Mouse (Mus musculus) left cerebral cortex, postnatal 25 days (tissue): Measurements from ENCODE around the gene Rhob. TPM values are rescaled to one million over a fixed set of nuclear protein-coding genes. Genes with fewer than 3 reads are reported as not detected.
"Not testable (repeated sequence)": the region's sequence is repeated elsewhere in the genome, so short reads cannot be mapped to it uniquely, and the experiment has no call there.

Experiments used
- DNase-seq, 2 experiments: peaks; one replicate each; pipeline ENCODE4 v3.0.0; 2022; ENCODE audit warnings: low spot score in 2 of 2, mixed read lengths in 1 of 2
- intact Hi-C: fragments of 180-260 bp; cut with DNase I; formaldehyde crosslinking; loops from one replicate; pipeline ENCODE4 v1.15.1; 2025
- total RNA-seq, 2 experiments: library from RNA; stranded (reverse); gene quantifications; 2 replicates each; pipeline ENCODE4 v1.2.3; 2021

The Rhob gene
- total RNA-seq, 2 experiments from 2014 or later: 274 to 298 TPM

- intact Hi-C loops: no loop called here
- peak in 1 of 2 experiments; percentile 19 for DNase-seq
These were observed 11.7 kb downstream of the Rhob start for GRCm38 (mm10) chr12:8487959-8488651.

- intact Hi-C loops: no loop called here
- no peak for DNase-seq
These were observed 12.5 kb downstream of the Rhob start for GRCm38 (mm10) chr12:8487281-8487680.

- DNase-seq: peak in 1 of 2 experiments; percentile 62
- intact Hi-C loops: no loop called here
These were observed 14.6 kb downstream of the Rhob start for GRCm38 (mm10) chr12:8485247-8485646.

GRCm38 (mm10) chr12:8482169-8482568 lies 17.6 kb downstream of the Rhob start:
- DNase-seq: no peak
- intact Hi-C loops: no loop called here

- no peak for DNase-seq
- intact Hi-C loops: no loop called here
These were observed 24.9 kb downstream of the Rhob start for GRCm38 (mm10) chr12:8474836-8475387.

- DNase-seq: no peak
- intact Hi-C loops: no loop called here
These were observed 27.0 kb downstream of the Rhob start for GRCm38 (mm10) chr12:8472591-8473358.

GRCm38 (mm10) chr12:8472051-8472450 lies 27.8 kb downstream of the Rhob start:
- intact Hi-C loops: no loop called here
- no peak for DNase-seq

- intact Hi-C loops: loop anchor here (1.0 kb wide), 1 partner anchor 126 kb away; no protein-coding TSS in a partner anchor
- DNase-seq: peak in 1 of 2 experiments; percentile 92
These were observed 28.8 kb downstream of the Rhob start for GRCm38 (mm10) chr12:8470962-8471361.

GRCm38 (mm10) chr12:8469742-8470494 lies 29.9 kb downstream of the Rhob start:
- DNase-seq: no peak
- intact Hi-C loops: no loop called here

- DNase-seq: no peak
- intact Hi-C loops: no loop called here
These were observed 31.5 kb downstream of the Rhob start for GRCm38 (mm10) chr12:8468221-8468865.

GRCm38 (mm10) chr12:8467029-8467924 lies 32.5 kb downstream of the Rhob start:
- intact Hi-C loops: loop anchor here (2.0 kb wide), 1 partner anchor 32 kb away; no protein-coding TSS in a partner anchor
- peak in 1 of 2 experiments; percentile 95 for DNase-seq

- DNase-seq: peak in 1 of 2 experiments; percentile 54
- intact Hi-C loops: loop anchor here (1.0 to 2.0 kb wide), 4 partner anchors 15 to 120 kb away; no protein-coding TSS in a partner anchor
These were observed 34.1 kb downstream of the Rhob start for GRCm38 (mm10) chr12:8465680-8466079.

- intact Hi-C loops: loop anchor here (1.0 to 2.0 kb wide), 3 partner anchors 14 to 120 kb away; no protein-coding TSS in a partner anchor
- peak in 1 of 2 experiments; percentile 92 for DNase-seq
These were observed 34.8 kb downstream of the Rhob start for GRCm38 (mm10) chr12:8464961-8465360.

- intact Hi-C loops: loop anchor here (2.0 kb wide), 1 partner anchor 13 kb away; no protein-coding TSS in a partner anchor
- no peak for DNase-seq
These were observed 36.1 kb downstream of the Rhob start for GRCm38 (mm10) chr12:8463599-8464160.

GRCm38 (mm10) chr12:8462533-8462932 lies 37.3 kb downstream of the Rhob start:
- DNase-seq: no peak
- intact Hi-C loops: no loop called here

GRCm38 (mm10) chr12:8461575-8461974 lies 38.2 kb downstream of the Rhob start:
- intact Hi-C loops, DNase-seq: not testable (repeated sequence)

GRCm38 (mm10) chr12:8458400-8458799 lies 41.4 kb downstream of the Rhob start:
- no peak for DNase-seq
- intact Hi-C loops: no loop called here

GRCm38 (mm10) chr12:8457052-8457451 lies 42.8 kb downstream of the Rhob start:
- intact Hi-C loops: no loop called here
- DNase-seq: no peak
